Mouse (Mus musculus): Measurements from ENCODE around the gene Lyst. TPM values are rescaled to one million over a fixed set of nuclear protein-coding genes. Genes with fewer than 3 reads are reported as not detected.

Lyst gene
- polyA plus RNA-seq, 1 experiment from 2014 or later: 5.4 TPM

DNA sequence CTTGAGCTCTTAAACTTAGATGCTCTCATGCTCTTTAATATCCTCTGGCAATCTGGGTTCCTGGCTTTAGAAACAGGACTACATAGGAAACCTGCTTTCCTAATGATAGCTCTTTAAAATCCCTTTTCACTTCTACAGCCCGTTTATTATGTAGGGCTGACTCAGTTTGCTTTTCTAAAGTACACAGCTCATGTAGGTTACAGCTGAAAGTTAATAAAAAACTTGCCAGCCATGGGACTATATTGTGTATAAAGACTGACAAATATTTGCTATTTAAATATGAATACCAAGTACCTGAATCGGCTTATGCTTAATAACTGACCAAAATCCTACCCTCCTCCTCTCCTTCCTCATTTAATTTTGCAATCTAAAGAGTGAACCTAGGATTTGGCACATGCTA, 6.7 kb upstream of the Lyst start:
- Histone ChIP-seq H3K27me3 (ENCODE audit: control insufficient read depth, insufficient read depth, low read depth, low read length) (no peaks in the 10 kb centered on the region), H3K9ac (ENCODE audit: low read length) (no peak overlapping the region), H3K4me3 (ENCODE audit: low read length) (no peak overlapping the region), H3K36me3 (ENCODE audit: control insufficient read depth, insufficient read depth, low read length) (no peaks in the 10 kb centered on the region), H3K4me2 (ENCODE audit: low read depth, low read length) (no peak overlapping the region), H3K9me3 (ENCODE audit: control insufficient read depth, low read length) (no peaks in the 10 kb centered on the region), H3K27ac (ENCODE audit: low read length) (peak overlapping the region; percentile 28), H3K4me1 (replicated peaks; ENCODE audit: control insufficient read depth, insufficient read depth, low read length) (no peaks in the 10 kb centered on the region)
- 43% methylated on average over 2 of the region's 2 CpGs for WGBS
- no peak for ATAC-seq (ENCODE audit: low read depth)

GRCm38 (mm10) chr13:13587653-13588184, 2.5 kb upstream of the Lyst start:
- Histone ChIP-seq H3K9me3 (ENCODE audit: control insufficient read depth, low read length) (no peaks in the 10 kb centered on the region), H3K9ac (ENCODE audit: low read length) (no peak overlapping the region), H3K27ac (ENCODE audit: low read length) (peak overlapping the region; percentile 81), H3K36me3 (ENCODE audit: control insufficient read depth, insufficient read depth, low read length) (no peaks in the 10 kb centered on the region), H3K27me3 (ENCODE audit: control insufficient read depth, insufficient read depth, low read depth, low read length) (no peaks in the 10 kb centered on the region), H3K4me1 (replicated peaks; ENCODE audit: control insufficient read depth, insufficient read depth, low read length) (peaks cover 8% of the 10 kb centered on the region), H3K4me3 (ENCODE audit: low read length) (no peak overlapping the region), H3K4me2 (ENCODE audit: low read depth, low read length) (no peak overlapping the region)
- ATAC-seq (ENCODE audit: low read depth): no peak
- 57% methylated on average over 1 of the region's 1 CpGs for WGBS

DNA sequence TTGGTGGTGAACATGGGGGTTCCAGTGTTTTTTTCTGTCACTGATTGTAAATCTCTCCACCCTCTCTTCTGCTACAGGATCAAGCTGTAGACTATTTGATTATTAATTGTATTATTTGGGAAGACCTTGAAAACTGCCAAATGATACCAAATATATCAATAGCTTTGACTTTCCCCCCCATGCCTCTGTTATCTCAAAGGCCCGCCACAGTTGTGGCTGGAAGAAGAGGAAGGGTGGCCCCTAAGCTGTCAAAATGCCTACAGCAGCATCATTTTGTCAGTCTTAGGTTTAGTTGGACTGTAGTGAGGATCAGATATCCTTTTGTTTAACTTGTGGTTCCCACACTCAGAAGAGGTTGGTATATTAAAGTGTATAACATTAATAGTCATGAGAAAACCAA, 1.7 kb upstream of the Lyst start:
- Histone ChIP-seq H3K27me3 (ENCODE audit: control insufficient read depth, insufficient read depth, low read depth, low read length) (no peaks in the 10 kb centered on the region), H3K4me3 (ENCODE audit: low read length) (no peak overlapping the region), H3K4me1 (replicated peaks; ENCODE audit: control insufficient read depth, insufficient read depth, low read length) (peaks cover 8% of the 10 kb centered on the region), H3K9me3 (ENCODE audit: control insufficient read depth, low read length) (no peaks in the 10 kb centered on the region), H3K9ac (ENCODE audit: low read length) (no peak overlapping the region), H3K36me3 (ENCODE audit: control insufficient read depth, insufficient read depth, low read length) (no peaks in the 10 kb centered on the region), H3K4me2 (ENCODE audit: low read depth, low read length) (no peak overlapping the region), H3K27ac (ENCODE audit: low read length) (peak overlapping the region; percentile 81)
- no peak for ATAC-seq (ENCODE audit: low read depth)
- 56% methylated on average over 1 of the region's 1 CpGs for WGBS

GRCm38 (mm10) chr13:13589032-13589431, 1.2 kb upstream of the Lyst start:
- ATAC-seq (ENCODE audit: low read depth): no peak
- H3K27ac ChIP-seq (ENCODE audit: low read length): no peak overlapping the region

GRCm38 (mm10) chr13:13591892-13592291, 1.7 kb downstream of the Lyst start:
- Histone ChIP-seq H3K4me2 (ENCODE audit: low read depth, low read length) (peak overlapping the region; percentile 23; the same call in 1 of the 2 replicates), H3K27ac (ENCODE audit: low read length) (no peak overlapping the region), H3K27me3 (ENCODE audit: control insufficient read depth, insufficient read depth, low read depth, low read length) (no peaks in the 10 kb centered on the region), H3K4me3 (ENCODE audit: low read length) (no peak overlapping the region), H3K36me3 (ENCODE audit: control insufficient read depth, insufficient read depth, low read length) (no peaks in the 10 kb centered on the region), H3K9me3 (ENCODE audit: control insufficient read depth, low read length) (no peaks in the 10 kb centered on the region), H3K9ac (ENCODE audit: low read length) (no peak overlapping the region), H3K4me1 (replicated peaks; ENCODE audit: control insufficient read depth, insufficient read depth, low read length) (peaks cover 8% of the 10 kb centered on the region)
- ATAC-seq (ENCODE audit: low read depth): no peak
- WGBS: 55% methylated on average over 4 of the region's 4 CpGs

More at GRCm38 (mm10) chr13:13589032-13589431, 1.2 kb upstream of the Lyst start:
- Histone ChIP-seq H3K27me3 (ENCODE audit: control insufficient read depth, insufficient read depth, low read depth, low read length) (no peaks in the 10 kb centered on the region), H3K9me3 (ENCODE audit: control insufficient read depth, low read length) (no peaks in the 10 kb centered on the region), H3K36me3 (ENCODE audit: control insufficient read depth, insufficient read depth, low read length) (no peaks in the 10 kb centered on the region), H3K4me2 (ENCODE audit: low read depth, low read length) (no peak overlapping the region), H3K9ac (ENCODE audit: low read length) (no peak overlapping the region), H3K4me1 (replicated peaks; ENCODE audit: control insufficient read depth, insufficient read depth, low read length) (peaks cover 8% of the 10 kb centered on the region), H3K4me3 (ENCODE audit: low read length) (no peak overlapping the region)
- 89% methylated on average over 2 of the region's 2 CpGs for WGBS

DNA sequence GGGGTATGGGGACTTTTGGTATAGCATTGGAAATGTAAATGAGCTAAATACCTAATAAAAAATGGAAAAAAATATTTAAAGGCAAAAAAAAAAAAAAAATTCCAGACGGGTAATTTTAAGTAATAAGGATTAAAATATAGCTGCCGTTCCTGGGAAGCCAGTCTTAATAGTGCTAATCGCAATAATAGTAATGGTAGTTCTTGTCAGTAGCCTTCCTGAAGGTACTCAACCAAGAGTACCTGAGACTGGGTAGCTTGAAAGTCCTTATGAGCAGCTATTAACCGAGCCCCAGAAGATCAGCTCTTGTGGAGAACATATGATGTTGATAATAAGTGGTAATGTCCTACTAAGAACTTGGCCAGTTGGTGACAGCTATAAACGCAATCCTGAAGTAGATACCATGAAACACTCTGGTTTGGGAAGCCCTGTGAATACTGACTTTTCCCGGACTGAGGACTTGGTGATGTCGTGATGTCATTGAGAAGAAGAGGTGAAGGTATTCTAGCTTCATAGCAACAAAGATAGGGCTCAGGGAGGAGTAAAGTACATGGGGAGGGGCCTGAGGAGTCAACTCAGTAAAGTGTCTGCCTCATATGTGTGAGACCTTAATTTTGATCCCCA, 6.3 kb downstream of the Lyst start:
- no peaks in the 10 kb centered on the region for H3K27me3 ChIP-seq (ENCODE audit: control insufficient read depth, insufficient read depth, low read depth, low read length)
- H3K4me3 ChIP-seq (ENCODE audit: low read length): no peak overlapping the region
- WGBS: 92% methylated on average over 7 of the region's 7 CpGs
- no peaks in the 10 kb centered on the region for H3K9me3 ChIP-seq (ENCODE audit: control insufficient read depth, low read length)
- no peak overlapping the region for H3K9ac ChIP-seq (ENCODE audit: low read length)
- H3K36me3 ChIP-seq (ENCODE audit: control insufficient read depth, insufficient read depth, low read length): no peaks in the 10 kb centered on the region
- no peak overlapping the region for H3K4me2 ChIP-seq (ENCODE audit: low read depth, low read length)
- no peaks in the 10 kb centered on the region; the same call in 1 of the 2 replicates for H3K4me1 ChIP-seq (replicated peaks; ENCODE audit: control insufficient read depth, insufficient read depth, low read length)
- no peak for ATAC-seq (ENCODE audit: low read depth)
- no peak overlapping the region for H3K27ac ChIP-seq (ENCODE audit: low read length)

- no peak overlapping the region for H3K9ac ChIP-seq (ENCODE audit: low read length)
- H3K9me3 ChIP-seq (ENCODE audit: control insufficient read depth, low read length): no peaks in the 10 kb centered on the region
- H3K27ac ChIP-seq (ENCODE audit: low read length): no peak overlapping the region
- H3K27me3 ChIP-seq (ENCODE audit: control insufficient read depth, insufficient read depth, low read depth, low read length): no peaks in the 10 kb centered on the region
- no peaks in the 10 kb centered on the region for H3K4me1 ChIP-seq (replicated peaks; ENCODE audit: control insufficient read depth, insufficient read depth, low read length)
- H3K4me3 ChIP-seq (ENCODE audit: low read length): no peak overlapping the region
- no peak for ATAC-seq (ENCODE audit: low read depth)
- 70% methylated on average over 2 of the region's 2 CpGs for WGBS
- no peaks in the 10 kb centered on the region for H3K36me3 ChIP-seq (ENCODE audit: control insufficient read depth, insufficient read depth, low read length)
- H3K4me2 ChIP-seq (ENCODE audit: low read depth, low read length): no peak overlapping the region
Observed at GRCm38 (mm10) chr13:13597896-13598295, 7.7 kb downstream of the Lyst start.

DNA sequence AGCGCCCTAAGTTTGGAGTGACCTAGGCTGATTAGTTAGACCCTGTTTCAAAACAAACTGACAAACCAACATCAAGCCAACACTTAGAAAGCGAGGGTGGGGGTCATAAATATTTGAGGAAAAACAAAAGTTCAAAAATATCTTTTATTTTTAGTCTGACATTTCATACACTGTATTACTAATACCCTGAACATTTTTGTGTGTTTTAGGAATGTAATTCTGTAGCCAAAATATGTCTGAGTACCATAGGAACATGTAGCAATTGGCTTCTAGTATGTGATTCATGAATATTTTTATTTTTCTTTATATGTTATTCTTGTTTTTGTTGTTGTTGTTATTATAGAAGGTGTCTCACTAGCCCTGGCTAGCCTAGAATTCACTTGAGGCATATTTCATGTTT, 11.2 kb downstream of the Lyst start:
- Histone ChIP-seq H3K9ac (ENCODE audit: low read length) (no peak overlapping the region), H3K4me1 (replicated peaks; ENCODE audit: control insufficient read depth, insufficient read depth, low read length) (no peaks in the 10 kb centered on the region), H3K4me2 (ENCODE audit: low read depth, low read length) (no peak overlapping the region), H3K27me3 (ENCODE audit: control insufficient read depth, insufficient read depth, low read depth, low read length) (no peaks in the 10 kb centered on the region), H3K36me3 (ENCODE audit: control insufficient read depth, insufficient read depth, low read length) (no peaks in the 10 kb centered on the region), H3K9me3 (ENCODE audit: control insufficient read depth, low read length) (no peaks in the 10 kb centered on the region), H3K4me3 (ENCODE audit: low read length) (no peak overlapping the region), H3K27ac (ENCODE audit: low read length) (no peak overlapping the region)
- no peak for ATAC-seq (ENCODE audit: low read depth)
- WGBS: 78% methylated on average over 2 of the region's 2 CpGs

DNA sequence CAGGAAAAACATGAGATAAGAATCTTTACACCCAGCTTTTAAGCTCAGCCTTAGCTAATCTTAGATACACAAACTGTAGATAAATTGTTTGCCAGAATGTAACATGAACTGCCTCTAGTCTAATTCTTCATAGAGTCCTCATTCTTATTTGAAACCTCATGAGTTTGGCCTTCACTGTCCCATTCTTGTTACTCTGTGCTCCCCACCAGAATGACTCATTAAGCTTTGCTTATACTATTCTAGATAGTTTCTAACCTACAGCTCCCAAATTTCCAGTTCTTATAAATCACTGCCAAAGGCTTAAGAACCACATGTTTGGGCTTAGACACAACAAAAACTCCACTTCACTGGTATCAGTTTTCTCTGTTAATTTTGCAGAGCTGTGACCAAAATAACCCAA, 16.0 kb downstream of the Lyst start:
- Histone ChIP-seq H3K36me3 (ENCODE audit: control insufficient read depth, insufficient read depth, low read length) (no peaks in the 10 kb centered on the region), H3K27ac (ENCODE audit: low read length) (no peak overlapping the region), H3K4me3 (ENCODE audit: low read length) (no peak overlapping the region), H3K9me3 (ENCODE audit: control insufficient read depth, low read length) (no peaks in the 10 kb centered on the region), H3K4me2 (ENCODE audit: low read depth, low read length) (no peak overlapping the region), H3K27me3 (ENCODE audit: control insufficient read depth, insufficient read depth, low read depth, low read length) (no peaks in the 10 kb centered on the region), H3K4me1 (replicated peaks; ENCODE audit: control insufficient read depth, insufficient read depth, low read length) (no peaks in the 10 kb centered on the region), H3K9ac (ENCODE audit: low read length) (no peak overlapping the region)
- no peak for ATAC-seq (ENCODE audit: low read depth)
